Mouse (Mus musculus) olfactory bulb, adult 2 months (tissue): ENCODE data around the gene BC035947. TPM values are rescaled to one million over a fixed set of nuclear protein-coding genes. Genes with fewer than 3 reads are reported as not detected.
"Not testable (repeated sequence)": the region's sequence is repeated elsewhere in the genome, so short reads cannot be mapped to it uniquely, and the experiment has no call there.

Experiments used
- H3K27ac ChIP-seq: fragments of 200-500 bp; 2 replicates; pipeline ENCODE4 v1.5.1; 2012; ENCODE audit warnings: low read depth, low read length; ENCODE audit not compliant: insufficient read depth
- H3K4me1 ChIP-seq: fragments of 200-500 bp; 2 replicates; pipeline ENCODE4 v1.6.1; 2012; ENCODE audit warnings: low read length; ENCODE audit not compliant: control insufficient read depth, insufficient read depth
- H3K4me3 ChIP-seq: fragments of 200-500 bp; 2 replicates; pipeline ENCODE4 v1.5.1; 2012; ENCODE audit warnings: mild to moderate bottlenecking, low read depth, low read length, moderate library complexity; ENCODE audit not compliant: insufficient read depth
- CTCF ChIP-seq: fragments of 200-500 bp; IDR thresholded peaks from 2 replicates; pipeline ENCODE4 v1.5.1; 2012; ENCODE audit warnings: low read depth, mild to moderate bottlenecking, low read length, moderate library complexity; ENCODE audit not compliant: insufficient read depth
- POLR2A ChIP-seq: fragments of 200-500 bp; IDR thresholded peaks from 2 replicates; pipeline ENCODE4 v1.6.1; 2012; ENCODE audit warnings: mild to moderate bottlenecking, low read depth, low read length, moderate library complexity; ENCODE audit not compliant: insufficient read depth
- WGBS: fragments of 180-500 bp; shearing (Covaris S2); methylation state at CpG from one replicate; pipeline ENCODE4 v1.1.7; 2018; 5-methylcytosine and 5-hydroxymethylcytosine counted together
- polyA plus RNA-seq: library from polyadenylated mRNA; stranded (reverse); fragments of >200 nt; gene quantifications from 2 replicates; pipeline ENCODE4 v1.2.4, GENCODE M21; 2012; ENCODE audit warnings: low replicate concordance; ENCODE audit not compliant: missing spikeins, insufficient read depth, insufficient read length

The BC035947 gene
- polyA plus RNA-seq, 1 experiment = not detected

DNA sequence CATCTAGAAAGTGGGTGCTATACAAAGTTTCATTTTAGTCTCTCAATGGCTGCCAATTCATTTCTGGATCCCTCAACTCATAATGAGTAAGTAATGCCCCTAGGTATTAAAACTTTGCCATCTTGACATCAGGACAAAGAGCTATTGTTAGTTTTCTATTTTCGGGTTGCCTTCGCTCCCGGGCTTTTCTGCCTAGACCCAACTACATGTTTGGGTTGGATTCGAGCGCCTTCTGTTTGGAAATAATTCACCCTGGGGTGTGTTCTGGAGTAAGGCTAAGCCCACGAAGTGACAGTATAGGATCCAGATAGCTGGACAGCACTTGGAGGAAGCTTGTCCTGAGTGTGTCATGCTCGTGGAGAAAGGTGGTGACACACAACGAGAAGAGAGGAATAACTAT is 798 bp upstream of the BC035947 start:
- Histone ChIP-seq H3K4me3 (no peak overlapping the region), H3K27ac (no peak overlapping the region), H3K4me1 (peaks cover 5% of the 10 kb centered on the region)
- WGBS = 59% methylated on average over 8 of the region's 8 CpGs
- TF ChIP-seq POLR2A (no peak), CTCF (no peak)

DNA sequence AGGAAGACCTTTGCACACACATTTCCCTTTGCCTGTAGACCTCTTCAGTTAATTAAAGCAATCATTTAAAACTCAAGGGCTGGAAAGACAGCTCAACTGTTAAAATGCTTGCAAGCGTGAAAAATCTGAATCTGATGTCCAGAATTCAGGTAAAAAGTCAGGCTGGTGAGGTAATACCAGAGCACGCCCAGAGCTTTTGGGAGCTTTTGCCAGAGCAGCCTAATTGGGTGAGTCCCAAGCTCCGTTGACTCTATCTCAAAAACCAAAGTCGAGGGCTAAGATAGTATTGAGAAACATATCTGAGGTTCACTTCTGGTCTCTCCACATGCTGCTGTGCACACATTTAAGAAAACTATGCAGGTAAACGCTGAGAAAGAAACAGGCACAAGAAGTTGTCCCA is 1.1 kb downstream of the BC035947 start, which contains the start of gene Mogat1:
Gene Mogat1, plus strand, starts transcription at position 130 of the 400 bp plus-strand sequence.
- H3K4me1 ChIP-seq = peaks cover 5% of the 10 kb centered on the region
- no peak for TF ChIP-seq CTCF
- no peak for TF ChIP-seq POLR2A
- H3K27ac ChIP-seq = no peak within 1 kb of the TSS
- H3K4me3 ChIP-seq = no peak within 1 kb of the TSS
- 55% methylated on average over 5 of the region's 5 CpGs for WGBS

- H3K4me1 ChIP-seq = peaks cover 5% of the 10 kb centered on the region
- H3K27ac ChIP-seq = no peak overlapping the region
- TF ChIP-seq CTCF (no peak), POLR2A (no peak)
- no peak overlapping the region for H3K4me3 ChIP-seq
- 58% methylated on average over 1 of the region's 1 CpGs for WGBS
Observed at GRCm38 (mm10) chr1:78507137-78507536, 4.8 kb downstream of the BC035947 start.

GRCm38 (mm10) chr1:78502527-78502926 is 9.4 kb downstream of the BC035947 start:
- Histone ChIP-seq H3K4me1 (no peaks in the 10 kb centered on the region), H3K4me3 (no peak overlapping the region), H3K27ac (no peak overlapping the region)
- WGBS = 94% methylated on average over 6 of the region's 6 CpGs
- TF ChIP-seq POLR2A (no peak), CTCF (no peak)

- not testable (repeated sequence) for H3K4me3 ChIP-seq, H3K27ac ChIP-seq, H3K4me1 ChIP-seq
- WGBS = 90% methylated on average over 12 of the region's 12 CpGs
Observed at GRCm38 (mm10) chr1:78501856-78502255, 10.1 kb downstream of the BC035947 start.

DNA sequence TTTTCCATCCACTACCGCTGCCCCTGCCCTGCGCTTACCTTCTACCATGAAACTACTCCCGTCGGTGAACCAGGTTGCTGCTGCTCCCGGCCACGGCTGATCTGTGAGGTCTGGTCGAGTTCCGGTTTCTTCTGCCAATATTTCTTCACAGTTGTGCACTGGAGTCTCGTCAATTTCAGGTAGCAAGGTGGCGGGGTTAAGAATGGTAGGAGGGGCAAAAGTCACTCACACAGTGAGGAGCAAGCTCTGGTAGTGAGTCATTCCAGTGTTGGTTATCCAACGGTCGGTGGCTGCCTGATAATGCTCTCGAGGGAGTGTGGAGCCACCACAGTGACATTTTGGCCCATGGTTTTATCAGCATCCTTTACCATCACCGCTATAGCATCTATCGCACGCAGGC is 10.9 kb downstream of the BC035947 start:
- no peak for TF ChIP-seq POLR2A
- no peak for TF ChIP-seq CTCF
- no peaks in the 10 kb centered on the region for H3K4me1 ChIP-seq
- WGBS = 92% methylated on average over 16 of the region's 16 CpGs
- no peak overlapping the region for H3K27ac ChIP-seq
- no peak overlapping the region for H3K4me3 ChIP-seq

GRCm38 (mm10) chr1:78490143-78490542 is 21.8 kb downstream of the BC035947 start:
- WGBS = 70% methylated on average over 1 of the region's 1 CpGs
- peaks cover 5% of the 10 kb centered on the region; the same call in 1 of the 2 replicates for H3K4me1 ChIP-seq
- TF ChIP-seq POLR2A = no peak
- no peak for TF ChIP-seq CTCF
- no peak overlapping the region for H3K4me3 ChIP-seq
- no peak overlapping the region for H3K27ac ChIP-seq

DNA sequence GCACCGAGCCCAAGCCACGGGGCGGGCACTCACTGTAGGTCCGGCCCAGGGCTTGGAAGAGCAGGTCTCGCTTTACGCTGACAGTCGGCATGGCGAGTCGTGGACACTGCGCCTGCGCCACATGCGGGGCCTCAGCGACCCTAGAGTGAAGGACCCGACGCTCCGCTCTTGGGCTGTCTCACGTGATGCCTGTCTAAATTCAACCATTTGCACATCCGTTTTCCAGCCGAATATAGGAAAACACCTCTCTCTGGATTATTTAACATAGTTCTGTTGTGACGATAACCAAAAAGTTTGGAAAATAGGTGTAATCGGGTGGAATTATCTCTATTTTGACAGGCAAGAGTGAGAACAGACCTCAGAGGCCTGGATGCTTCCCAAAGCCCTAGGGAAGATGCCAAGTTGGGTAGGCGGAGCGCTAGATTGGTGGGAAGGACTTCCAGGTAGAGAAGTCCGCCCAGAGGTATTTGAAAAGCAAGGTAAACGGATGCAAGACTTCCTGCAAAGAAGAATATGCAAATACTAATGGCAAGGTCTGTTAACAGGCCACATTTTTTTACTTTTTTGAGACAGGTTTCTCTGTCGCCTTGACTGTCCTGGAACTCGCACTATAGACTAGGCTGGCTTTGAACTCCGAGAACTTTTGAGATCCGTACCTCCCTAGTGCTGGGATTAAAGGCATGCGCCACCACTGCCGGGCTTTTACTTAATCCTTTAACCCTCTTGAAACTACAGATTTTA is 23.0 kb downstream of the BC035947 start, which contains the start of gene Farsb:
Gene Farsb, minus strand, starts transcription at position 146 of the 741 bp plus-strand sequence.
- peak; percentile 60 for TF ChIP-seq POLR2A
- no peak for TF ChIP-seq CTCF
- H3K4me3 ChIP-seq = peak within 1 kb of the TSS; percentile 91
- peaks cover 7% of the 10 kb centered on the region; the same call in 1 of the 2 replicates for H3K4me1 ChIP-seq
- WGBS = under 1% methylated on average over 31 of the region's 31 CpGs
- H3K27ac ChIP-seq = peak within 1 kb of the TSS; percentile 83

GRCm38 (mm10) chr1:78488427-78488751 is 23.6 kb downstream of the BC035947 start:
- Histone ChIP-seq H3K4me3 (peak overlapping the region; percentile 91), H3K27ac (peak overlapping the region; percentile 83; the same call in 1 of the 2 replicates), H3K4me1 (peaks cover 7% of the 10 kb centered on the region; the same call in 1 of the 2 replicates)
- under 1% methylated on average over 28 of the region's 28 CpGs for WGBS
- TF ChIP-seq POLR2A (no peak), CTCF (no peak)

- no peak for TF ChIP-seq CTCF
- TF ChIP-seq POLR2A = no peak
- Histone ChIP-seq H3K4me3 (no peak overlapping the region), H3K4me1 (peaks cover 7% of the 10 kb centered on the region; the same call in 1 of the 2 replicates), H3K27ac (no peak overlapping the region)
- WGBS = 17% methylated on average over 2 of the region's 2 CpGs
Observed at GRCm38 (mm10) chr1:78484361-78484760, 27.6 kb downstream of the BC035947 start.
